Mouse (Mus musculus) adrenal gland, postnatal 14 days (tissue): ENCODE data around the gene Trim80. TPM values are rescaled to one million over a fixed set of nuclear protein-coding genes. Genes with fewer than 3 reads are reported as not detected.

Experiments
- DNase-seq: peaks from one replicate; pipeline ENCODE4 v3.0.0; 2021; ENCODE audit warnings: mixed read lengths
- long read RNA-seq, 2 experiments: library from polyadenylated mRNA; stranded (forward); transcript quantifications; one replicate each; pipeline ENCODE4 v2.0.0; 2021
- total RNA-seq: library from RNA; stranded (reverse); gene quantifications from 2 replicates; pipeline ENCODE4 v1.2.3, GENCODE M21; 2021

Gene Trim80
- total RNA-seq: not detected in 2 replicates
- long read RNA-seq, experiment 1: 0 reads
- long read RNA-seq, experiment 2: 0 reads

DNA sequence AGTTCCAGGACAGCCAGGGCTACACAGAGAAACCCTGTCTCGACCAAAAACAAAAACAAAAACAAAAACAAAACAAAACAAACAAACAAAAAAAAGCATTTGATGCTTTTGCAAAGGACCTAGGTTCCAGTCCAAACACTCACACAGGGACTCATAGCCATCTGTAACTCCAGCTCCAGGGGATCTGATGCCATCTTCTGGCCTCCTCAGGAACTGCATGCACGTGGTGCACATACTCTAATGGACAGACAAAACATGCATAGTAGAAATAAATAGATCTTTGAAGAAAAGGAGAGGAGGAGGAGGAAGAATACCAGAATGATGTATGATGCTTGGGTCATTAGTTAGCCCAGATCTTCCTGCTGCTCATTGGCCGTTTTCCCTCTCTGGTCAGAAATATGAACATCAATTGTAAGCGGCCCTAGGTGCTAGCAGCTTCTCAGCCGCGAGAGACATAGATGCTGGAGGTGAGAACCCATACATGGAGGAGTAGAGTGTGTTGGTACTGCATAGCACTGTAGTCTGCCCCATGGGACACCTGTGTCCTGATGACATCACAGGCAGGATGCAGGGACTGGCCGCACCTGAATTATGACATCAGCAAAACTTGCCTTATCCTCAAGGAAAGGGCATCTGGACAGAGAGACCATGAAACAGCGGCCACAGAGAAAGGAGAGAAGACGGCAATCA lies at the start of gene Trim80:
Trim80 (plus strand) TSS at position 640 of the 690 bp plus-strand sequence.
- no peak for DNase-seq

DNA sequence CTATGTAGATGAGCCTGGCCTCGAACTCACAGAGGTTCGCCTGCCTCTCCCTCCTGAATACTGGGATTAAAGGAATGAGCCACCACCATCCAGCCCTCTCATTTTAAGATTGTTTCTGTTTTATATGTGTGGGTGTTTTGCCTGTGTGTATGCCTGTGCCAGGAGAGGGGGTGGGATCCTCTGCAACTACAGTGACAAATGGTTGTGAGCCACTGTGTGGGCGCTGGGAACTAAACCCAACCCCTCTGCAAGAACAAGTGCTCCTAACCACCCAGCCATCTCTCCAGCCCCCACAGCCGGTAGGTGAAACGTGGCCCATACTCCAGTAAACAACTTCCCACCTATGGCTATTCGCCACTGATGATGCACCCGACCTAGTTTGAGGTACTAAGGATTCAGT lies 49.0 kb upstream of the Trim80 start:
- DNase-seq: no peak

DNA sequence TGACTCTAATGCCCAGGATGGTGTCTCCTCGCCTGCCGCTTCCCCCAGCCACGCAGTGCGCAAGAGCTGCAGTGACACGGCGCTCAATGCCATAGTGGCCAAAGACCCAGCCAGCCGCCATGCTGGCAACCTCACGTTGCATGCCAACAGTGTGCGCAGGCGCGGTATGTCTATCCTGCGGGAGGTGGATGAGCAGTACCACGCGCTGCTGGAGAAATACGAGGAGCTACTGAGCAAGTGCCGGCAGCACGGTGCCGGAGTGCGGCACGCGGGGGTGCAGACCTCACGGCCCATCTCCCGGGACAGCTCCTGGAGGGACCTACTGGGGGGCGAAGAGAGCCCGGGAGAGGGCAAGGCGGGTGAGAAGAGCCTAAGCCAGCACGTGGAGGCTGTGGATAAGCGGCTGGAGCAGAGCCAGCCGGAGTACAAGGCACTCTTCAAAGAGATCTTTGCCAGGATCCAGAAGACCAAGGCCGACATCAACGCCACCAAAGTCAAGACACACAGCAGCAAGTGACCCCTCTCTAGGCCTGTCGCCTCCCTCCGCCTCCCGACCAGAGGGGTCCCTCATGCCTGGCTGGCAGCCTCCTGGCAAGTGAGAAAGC lies 46.5 kb upstream of the Trim80 start:
- DNase-seq: peak; percentile 62

DNA sequence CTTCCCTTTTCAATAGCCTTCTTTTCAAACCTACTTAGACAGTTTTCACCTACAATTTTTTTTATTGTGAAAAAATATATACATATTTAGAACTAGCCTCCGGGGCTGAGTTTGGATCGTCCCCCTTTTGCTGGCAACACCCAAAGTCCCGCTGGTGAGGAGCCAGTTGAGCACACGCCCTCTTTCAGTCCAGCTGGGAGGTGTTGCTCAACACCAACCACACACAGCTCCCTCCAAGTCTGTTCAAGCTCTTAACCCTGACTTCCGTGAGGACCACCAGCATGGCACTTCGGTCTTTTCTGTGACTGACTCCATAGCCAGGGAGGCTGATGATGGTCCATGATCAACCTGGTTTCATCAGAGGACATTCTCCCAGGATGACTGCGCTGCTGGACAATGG lies 42.3 kb upstream of the Trim80 start:
- DNase-seq: peak; percentile 3

DNA sequence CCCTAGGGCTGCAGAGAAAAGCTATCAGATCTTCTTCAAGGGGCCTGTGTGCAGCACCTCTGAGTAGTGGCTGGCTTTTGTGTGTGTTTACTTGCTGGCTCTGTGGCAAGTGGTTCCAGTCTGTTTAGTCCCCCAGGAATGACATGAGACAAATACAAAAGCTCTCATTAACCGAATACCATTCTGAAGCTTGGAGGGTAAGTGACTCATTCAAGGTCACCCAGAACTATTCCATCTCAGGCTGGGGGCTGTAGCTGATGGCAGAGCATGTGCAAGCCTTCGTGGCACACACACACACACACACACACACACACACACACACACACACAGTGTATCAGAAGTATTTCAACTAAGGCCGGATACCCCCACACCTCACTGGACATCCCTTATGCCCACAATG lies 40.2 kb upstream of the Trim80 start:
- DNase-seq: peak; percentile 51

DNA sequence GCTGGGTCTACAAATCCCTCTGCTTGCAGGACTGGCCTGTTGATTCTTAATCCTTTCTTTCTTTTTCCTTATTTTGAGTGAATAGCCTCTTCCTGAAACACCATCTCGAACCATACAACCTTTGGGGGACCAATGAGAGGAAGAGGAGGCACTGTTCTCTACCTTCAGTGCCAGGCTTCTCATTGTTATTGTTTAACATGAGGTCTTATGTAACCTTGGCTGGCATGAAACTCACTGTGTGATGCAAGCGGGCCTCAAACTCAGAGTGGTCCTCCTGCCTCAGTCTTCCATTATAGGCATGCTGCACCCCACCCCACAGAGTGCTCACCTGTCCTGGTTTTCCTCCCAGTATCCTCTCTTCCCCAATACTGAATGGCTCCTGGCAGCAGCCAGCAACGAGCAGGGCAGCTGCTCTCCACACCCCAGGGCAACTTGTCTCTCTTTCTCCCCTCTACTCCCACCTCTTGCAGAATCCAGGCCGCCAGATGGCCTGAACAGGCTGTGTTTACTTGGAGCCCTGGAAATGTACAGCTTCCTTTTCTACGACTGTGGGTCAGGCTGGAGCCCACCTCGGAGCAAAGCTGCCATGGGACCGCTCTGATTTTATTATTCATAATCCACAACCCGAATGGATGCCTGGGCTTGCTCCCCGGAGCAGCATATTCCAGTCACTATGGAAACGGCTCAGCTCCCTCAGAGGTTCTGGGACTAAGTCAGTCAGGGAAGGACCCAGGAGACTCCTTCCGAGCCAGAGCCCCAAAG lies 39.5 kb upstream of the Trim80 start:
- DNase-seq: peak; percentile 35

DNA sequence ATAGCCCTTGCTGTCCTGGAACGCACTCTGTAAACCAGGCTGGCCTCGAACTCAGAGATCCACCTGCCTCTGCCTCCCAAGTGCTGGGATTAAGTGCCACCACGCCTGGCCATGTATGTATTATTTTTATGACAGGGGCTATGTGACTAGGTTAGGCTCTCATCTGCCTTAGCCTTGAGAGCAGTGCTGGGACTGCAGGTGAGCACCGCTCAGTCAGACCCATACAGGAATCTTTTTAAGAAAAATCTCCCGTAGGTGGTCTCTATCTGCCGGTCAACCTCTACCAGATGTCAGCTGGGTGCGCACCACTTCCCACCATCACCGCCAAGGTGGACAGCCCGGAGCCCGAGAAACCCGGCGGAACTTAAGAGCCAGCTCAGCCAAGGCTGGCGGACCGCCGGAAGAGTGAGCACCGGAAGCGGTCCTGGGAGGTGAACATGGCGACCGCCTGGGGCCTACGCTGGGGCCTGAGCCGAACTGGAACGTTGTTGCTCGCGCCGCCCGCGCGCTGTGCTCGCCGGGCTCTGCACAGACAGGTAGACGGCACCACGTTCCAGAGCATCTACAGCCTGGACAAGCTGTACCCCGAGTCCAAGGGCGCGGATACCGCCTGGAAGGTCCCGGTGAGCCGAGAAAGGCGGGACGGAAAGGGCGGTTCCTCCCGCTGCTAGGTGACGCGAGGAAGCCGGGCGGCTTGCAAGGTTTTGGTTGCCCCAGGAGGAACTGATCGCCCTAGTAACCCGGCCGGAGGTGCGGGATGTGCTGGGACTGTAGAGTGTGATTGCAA lies 36.8 kb upstream of the Trim80 start, which contains the start of gene Mrpl58:
Mrpl58 (plus strand) TSS at position 415 of the 787 bp plus-strand sequence.
- DNase-seq: peak; percentile 93

DNA sequence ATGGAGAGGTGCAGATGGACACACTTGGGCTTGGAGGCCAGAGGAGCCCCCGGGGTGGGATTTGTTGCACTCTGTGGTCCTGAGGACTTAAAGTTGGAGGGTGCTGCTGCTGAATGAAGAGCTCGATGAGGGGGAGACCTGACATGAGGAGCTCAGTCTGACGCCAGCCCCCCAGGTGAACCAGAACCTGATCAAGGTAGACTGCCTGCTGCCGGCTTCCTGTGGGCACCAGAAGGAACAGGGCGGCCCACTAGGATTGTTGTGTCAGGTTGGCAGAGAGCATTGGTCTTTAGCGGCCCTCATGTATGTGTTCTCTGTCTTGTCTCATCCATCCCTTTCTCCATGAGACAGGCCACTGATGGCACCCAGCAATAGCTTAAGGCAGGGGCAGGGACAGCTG lies 34.6 kb upstream of the Trim80 start:
- DNase-seq: no peak

DNA sequence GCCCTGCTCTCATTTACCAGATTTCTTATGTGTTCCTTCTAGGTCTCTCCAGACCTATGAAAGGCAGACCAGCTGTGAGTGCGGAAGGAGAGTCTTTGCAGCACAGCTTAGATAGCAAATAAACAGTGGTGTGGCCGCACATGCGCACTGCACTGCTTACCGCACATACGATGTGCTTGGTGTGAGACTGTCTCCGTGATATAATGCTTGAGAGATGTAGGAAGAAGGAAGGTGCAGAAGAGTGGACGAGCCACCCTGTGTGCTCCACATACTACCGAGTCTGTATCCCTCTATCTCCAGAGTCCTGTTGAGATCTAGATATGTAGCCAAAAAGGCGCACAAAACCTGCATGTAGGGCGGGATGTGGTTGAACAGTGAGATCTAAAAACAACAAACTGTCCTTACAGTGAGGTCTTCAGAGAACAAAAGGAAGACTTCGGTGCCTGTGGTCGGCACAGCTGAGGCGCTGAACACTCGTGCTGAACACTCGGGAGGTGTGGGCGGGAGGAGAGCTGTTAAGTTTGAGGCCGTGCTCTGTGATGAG lies 33.4 kb upstream of the Trim80 start:
- DNase-seq: no peak

DNA sequence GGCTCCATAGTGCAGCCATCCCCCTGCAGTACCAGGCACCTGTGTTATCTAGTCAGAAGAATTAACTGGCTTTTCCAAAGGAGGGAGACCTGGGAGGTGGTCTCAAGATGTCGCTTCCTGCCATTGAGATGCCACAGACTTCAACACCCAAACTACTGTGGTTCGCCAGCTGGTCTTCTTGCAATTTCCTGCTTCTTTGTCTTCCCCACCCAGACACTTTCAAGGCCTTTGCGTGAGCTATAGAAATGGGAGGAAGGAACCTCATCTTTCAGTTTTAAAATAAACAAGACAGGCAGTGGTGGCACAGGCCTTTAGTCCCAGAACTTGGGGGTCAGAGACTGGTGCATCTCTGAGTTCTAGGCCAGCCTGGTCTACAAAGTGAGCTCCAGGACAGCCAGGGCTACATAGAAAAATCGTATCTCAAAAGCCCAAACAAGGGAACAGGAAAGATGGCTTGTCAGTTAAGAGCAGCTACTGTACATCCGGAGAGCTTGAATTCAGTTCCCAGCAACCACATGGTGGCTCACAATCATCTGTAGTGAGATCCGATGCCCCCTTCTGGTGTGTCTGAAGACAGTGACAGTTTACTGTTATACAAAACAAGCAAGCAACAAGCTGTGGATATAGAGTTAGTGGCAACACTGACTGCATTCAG lies 32.0 kb upstream of the Trim80 start:
- DNase-seq: no peak

DNA sequence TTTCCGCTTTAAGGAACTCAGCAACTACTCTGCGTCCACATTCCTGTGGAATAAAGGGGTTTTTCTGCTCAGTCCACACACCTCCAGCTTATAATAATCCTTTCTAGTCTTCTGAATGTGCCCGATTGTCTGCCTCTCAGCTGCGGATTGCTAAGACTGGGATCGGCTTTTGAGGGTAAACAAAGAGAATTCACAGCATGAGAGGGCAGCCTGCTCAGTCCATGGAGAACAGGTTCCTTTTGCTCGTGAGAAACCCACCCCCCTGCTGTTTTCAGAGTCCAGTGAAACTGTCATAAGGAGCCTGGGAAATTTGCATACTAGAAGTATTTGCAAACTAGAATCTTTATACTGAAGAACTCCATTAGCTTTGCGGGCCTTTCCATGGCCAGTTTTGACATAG lies 30.8 kb upstream of the Trim80 start:
- DNase-seq: no peak

DNA sequence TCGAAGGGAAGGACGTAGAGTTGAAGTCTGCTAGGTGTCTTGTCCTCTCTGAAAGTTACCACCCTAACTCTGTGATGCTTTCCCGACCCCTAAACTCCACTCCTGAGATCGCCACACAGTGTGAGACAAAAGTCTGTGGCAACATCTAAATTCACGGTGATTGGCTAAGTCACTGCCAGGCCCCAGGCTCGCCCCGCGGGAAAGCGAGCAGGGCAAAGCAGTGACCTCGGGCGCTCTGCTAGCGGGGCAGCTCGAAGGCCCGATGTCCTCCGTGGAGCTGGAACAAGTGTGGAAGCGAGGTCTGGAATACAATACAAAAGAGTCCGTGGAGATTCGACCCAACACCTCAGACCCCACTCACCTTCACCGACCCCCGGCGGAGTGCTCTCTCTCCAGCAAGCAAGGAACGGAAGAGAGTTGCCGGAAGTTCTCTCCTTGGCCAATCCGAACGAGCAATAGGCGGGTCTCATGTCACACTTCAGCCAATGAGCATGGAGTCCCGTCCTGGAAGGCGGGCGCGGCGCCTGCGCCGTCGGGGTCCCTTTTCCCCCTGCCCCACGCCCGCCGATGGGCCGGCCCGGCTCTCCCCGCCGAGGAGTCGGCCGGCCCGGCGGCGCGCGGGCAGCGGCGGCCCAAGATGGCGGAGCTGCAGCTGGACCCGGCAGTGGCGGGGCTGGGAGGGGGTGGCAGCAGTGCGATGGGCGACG lies 20.7 kb upstream of the Trim80 start, which contains the start of the genes Atp5h and Kctd2:
Atp5h (minus strand) TSS at position 432 of the 707 bp plus-strand sequence.
Kctd2 (plus strand) TSS at position 598 of the 707 bp plus-strand sequence.
- peak; percentile 98 for DNase-seq

DNA sequence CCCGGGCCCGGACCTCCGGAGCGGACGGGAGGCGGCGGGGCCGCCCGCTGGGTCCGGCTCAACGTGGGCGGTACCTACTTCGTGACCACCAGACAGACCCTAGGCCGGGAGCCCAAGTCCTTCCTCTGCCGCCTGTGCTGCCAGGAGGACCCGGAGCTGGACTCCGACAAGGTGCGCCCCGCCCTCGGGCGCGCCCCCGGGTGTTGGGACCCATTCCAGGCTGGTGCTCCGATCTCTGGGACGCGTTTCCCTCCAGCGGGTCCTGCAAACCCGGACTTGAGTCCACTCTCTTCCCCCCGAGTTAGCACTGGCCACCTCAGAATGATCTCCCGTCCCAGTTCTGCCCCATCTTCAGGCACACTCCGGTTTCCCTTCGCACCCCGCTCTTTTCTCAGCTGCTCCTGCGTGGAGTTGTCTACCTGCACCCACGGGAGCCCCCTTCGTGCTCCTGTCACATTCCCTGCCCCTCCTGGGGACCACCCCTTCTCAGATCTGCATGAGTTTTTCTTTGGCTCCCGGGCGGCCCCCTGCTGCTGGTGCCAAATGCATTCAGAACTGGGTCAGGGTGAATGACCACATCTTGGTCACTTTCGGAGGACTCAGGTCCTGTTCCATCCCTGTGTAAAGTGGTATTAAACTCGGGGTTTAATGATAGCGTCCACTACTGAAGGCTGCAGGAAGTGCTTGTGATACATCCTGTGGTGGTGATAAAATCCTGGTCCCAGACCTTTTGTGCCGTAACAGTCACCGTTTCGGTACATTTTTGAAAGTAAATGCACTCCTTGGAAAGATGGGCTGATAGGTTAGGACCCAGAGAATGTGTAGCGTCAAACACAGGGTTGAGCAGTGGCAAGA lies 19.8 kb upstream of the Trim80 start:
- peak; percentile 79 for DNase-seq

DNA sequence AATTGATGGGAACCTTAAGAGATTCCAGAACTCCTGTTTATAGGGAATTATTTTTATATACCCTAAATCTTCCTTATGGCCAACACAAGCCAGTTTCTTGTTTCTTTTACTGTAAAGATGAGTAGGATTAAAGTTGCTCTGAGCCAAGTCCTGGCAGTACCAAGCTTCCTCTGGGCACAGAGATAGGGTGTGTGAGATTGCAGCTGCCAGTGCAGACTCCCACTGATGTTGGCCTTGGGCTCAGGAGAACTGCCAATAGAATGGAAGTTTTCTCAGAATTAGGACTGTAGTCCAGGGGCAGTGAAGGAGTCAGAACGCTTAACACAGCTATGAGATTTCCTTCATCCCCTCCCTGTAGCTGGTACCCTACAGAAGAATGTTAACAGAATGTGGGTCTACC lies 19.0 kb upstream of the Trim80 start:
- no peak for DNase-seq

DNA sequence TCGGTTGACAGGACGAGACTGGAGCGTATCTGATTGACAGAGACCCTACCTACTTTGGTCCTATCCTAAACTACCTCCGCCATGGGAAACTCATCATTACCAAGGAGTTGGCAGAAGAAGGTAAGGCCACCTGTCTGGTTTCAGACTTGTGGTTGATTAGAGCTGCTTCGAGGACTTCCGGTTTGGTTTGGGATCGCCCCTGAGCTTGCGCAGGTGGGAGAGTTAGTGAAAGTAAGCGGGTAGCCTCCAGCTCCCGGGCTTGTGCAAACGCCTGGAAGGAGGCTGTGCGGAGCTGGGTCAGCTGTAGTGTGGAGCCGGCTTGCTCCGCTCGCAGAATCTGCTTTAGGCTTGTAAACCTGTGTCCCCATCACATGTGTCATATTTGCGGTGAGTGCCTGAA lies 18.4 kb upstream of the Trim80 start:
- no peak for DNase-seq

DNA sequence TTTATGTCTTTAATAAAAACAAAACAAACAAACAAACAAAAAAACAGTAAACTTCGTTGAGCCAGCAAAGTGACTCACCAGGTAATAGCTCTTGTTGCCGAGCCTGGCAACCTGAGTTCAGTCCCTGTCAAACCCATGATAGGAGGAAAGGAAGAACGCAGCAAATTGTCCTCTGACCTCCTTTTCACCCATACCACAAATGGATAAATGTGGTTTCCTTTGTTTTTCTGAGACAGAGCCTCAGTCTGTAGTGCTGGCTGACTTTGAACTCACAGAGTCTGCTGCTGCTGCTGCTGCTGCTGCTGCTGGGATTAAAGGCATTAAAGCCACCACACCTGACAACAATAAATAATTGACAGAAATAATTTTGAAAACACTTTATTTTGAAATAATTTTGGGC lies 17.3 kb upstream of the Trim80 start:
- no peak for DNase-seq

DNA sequence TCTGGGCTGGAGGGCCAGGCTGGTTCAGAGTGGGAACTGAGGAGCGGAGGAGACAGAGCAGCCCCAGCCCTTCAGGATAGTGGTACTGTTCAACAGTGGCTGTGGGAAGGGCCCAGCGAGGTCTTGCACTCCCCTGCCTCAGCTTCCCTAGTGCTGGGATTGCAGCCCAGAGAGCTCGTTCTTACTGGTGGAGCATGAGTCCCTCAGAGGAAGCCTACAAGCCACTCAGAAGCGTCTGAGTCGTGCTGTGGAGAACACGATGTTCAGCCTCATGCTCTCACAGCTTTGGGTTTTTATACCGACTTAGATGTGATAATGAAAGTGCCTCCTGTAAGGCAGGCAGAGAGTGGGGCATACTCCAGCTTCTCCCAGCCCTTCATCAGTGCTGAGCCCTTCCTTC lies 15.7 kb upstream of the Trim80 start:
- peak; percentile 2 for DNase-seq

DNA sequence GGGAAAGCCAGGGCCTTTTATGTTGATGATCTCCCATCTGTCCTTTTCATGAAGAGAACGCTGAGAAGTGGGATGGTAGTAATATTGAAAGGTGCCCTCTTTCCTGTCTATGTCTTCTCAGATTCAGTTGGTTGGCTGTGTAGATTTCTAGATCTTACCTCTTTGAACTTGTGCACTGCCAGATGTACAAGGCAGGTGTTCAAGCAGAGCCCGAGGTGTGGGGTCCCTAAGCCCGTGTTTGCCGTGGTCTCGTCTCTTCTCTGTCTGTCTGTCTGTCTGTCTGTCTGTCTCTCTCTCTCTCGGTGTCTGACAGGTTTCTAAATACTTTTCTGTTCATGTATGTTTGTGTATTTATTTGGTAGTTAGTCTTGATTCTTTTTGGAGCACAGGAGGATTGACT lies 14.7 kb upstream of the Trim80 start:
- DNase-seq: no peak

DNA sequence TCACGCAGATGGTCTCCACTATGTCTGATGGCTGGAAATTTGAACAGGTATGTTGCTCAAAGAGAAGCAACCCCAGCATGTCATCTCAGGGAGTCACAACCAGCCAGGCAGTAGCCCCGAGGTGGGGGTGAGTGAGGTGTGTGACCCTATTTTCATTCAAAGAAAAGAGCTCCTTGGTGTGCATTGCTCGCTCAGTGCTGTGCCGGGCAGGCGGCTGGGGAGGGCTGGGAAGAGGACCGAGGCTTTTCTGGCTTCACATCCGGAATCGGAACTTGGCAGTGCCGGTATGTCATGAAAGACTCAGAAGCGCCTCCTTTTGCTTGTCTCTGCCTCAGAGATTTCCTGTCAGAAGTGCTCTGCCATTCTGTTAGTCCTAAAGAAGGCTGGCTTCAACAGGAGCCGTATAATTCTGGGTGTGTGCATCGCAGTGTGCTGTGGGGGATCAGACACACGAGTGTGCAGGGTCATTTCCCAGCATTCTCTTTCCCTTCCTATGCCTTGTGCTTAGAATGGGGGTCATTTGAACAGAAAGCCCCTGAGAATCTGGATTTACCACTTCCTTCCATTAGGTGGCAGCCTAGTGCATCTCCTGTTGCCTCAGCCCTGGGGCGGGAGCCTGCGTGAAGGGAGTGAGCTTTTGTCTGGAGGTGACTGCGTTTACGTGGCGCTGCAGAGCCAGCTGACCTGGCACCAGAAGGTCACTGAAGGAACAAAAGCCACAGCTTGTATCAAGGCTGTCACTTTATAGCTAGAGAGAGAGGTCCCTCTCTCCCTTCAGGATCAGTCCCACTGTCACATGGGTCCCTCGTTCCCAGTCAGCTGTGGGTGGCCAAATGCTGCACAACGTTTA lies 12.6 kb upstream of the Trim80 start:
- DNase-seq: peak; percentile 87
